Mouse (Mus musculus) gonadal fat pad, adult 2 months (tissue): ENCODE results near the gene Srsf9. TPM values are rescaled to one million over a fixed set of nuclear protein-coding genes. Genes with fewer than 3 reads are reported as not detected.
"Not testable (repeated sequence)": the region's sequence is repeated elsewhere in the genome, so short reads cannot be mapped to it uniquely, and the experiment has no call there.

Experiments
- DNase-seq: peaks from one replicate; pipeline ENCODE4 v3.0.0-alpha.2; 2012; ENCODE audit warnings: low read depth
- polyA plus RNA-seq: library from polyadenylated mRNA; depleted of rRNA; stranded (reverse); fragments of >200 nt; gene quantifications from 2 replicates; pipeline ENCODE4 v1.2.3, GENCODE M21; 2012; rRNA removed

The Srsf9 gene
- polyA plus RNA-seq = 40.3 and 55.6 TPM in 2 replicates

DNA sequence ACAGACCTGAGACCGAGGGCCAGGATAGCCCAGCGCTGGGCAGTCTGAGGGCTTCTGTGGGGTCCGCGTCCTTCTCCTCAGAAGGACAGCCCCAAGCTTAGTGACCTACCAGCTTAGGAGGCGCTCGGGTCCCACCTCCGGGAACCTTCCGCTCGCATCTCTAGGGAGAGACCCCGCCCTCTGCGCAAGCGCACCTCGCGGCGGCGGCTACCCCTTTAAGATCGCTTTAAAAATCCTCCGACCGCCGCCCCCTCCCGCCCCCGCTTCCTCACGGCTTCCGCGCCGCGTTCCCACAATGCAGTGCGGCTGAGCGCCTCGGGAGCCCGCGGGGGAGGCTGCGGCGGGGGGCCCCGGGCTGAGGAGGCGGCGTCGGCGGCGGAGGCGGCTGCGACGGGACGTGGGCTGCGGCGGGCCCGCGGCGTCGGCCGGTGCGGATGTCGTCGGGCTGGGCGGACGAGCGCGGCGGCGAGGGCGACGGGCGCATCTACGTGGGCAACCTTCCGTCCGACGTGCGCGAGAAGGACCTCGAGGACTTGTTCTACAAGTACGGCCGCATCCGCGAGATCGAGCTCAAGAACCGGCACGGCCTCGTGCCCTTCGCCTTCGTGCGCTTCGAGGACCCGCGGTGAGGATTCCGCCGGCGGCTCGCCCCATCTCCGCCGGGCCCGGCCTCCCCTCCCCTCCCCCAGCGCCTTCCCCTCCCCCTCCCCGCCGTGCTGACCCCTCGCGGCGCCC lies at the start of gene Srsf9:
Gene Srsf9 (plus strand): TSS at position 303 of the 735 bp plus-strand sequence.
- no peak for DNase-seq

DNA sequence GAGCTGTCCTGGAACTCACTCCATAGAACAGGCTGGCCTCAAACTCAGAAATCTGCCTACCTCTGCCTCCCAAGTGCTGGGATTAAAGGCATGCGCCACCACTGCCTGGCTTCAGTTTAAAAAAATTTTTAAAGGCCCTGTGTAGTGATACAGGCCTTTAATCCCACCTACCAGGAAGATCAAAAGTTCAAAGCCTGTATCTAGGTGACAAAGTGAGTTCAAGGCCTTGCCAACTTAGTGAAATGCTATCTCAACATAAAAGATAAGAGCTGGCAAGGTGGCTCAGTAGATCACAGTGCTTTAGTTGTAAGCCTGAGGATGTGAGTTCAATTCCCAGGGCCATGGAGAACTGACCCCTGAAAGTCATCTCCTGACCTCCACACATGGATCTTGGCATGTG lies 48.9 kb upstream of the Srsf9 start:
- DNase-seq = no peak

DNA sequence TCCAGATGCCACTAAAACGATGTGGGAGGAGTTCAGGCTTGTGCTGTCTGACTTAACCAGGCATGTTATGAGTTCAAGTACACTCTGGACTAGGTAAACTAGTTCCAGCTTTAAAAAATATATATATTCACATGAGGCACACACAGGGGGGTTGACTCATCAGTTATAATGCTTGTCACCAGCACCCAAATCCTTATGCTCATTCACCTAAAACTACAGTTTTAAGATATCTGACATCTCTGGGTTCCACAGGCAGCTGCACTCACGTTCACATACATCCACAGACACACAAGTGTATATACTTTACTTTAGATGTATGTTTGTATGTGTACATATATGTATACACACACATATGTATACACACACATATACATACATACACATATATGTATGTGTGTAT lies 48.2 kb upstream of the Srsf9 start:
- DNase-seq = no peak

DNA sequence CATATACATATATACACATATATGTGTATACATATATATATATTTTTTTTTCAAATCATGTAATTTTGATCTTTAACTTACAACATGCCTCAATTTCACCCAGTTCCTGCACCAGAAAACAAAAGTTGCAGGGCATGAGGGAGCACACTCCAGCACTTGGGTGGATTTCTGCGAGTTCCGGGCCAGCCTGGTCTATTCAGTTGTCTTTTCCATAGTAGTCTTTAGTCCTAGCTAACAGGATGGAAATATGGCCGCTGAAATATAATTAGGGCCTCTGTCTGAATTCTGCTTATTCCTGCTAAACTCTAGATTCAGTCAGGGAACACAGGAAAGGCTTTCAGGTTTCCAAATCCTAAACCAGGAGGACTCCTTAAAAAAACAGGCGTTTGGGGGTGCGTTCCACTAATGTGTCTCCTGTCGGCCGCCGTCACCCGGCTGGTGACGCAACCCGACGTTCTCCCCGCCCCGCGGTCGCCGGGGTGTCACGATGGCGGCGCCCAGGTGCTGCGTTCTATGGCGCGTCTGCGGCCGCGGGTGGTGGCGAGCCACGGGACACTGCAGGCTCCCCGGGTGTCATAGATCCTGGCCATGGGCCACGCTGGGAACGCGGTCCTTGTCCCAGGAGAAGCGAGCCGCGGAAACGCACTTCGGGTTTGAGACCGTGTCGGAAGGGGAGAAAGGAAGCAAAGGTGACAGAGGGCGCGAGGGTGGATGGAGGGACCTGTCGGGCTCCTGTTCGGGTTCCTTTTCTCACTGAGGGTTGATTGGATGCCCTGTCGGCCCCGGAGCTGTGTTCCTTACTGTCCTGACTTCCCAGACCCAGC lies 47.5 kb upstream of the Srsf9 start, which contains the start of gene Coq5:
Gene Coq5 (plus strand): TSS at position 441 of the 824 bp plus-strand sequence.
- no peak for DNase-seq

DNA sequence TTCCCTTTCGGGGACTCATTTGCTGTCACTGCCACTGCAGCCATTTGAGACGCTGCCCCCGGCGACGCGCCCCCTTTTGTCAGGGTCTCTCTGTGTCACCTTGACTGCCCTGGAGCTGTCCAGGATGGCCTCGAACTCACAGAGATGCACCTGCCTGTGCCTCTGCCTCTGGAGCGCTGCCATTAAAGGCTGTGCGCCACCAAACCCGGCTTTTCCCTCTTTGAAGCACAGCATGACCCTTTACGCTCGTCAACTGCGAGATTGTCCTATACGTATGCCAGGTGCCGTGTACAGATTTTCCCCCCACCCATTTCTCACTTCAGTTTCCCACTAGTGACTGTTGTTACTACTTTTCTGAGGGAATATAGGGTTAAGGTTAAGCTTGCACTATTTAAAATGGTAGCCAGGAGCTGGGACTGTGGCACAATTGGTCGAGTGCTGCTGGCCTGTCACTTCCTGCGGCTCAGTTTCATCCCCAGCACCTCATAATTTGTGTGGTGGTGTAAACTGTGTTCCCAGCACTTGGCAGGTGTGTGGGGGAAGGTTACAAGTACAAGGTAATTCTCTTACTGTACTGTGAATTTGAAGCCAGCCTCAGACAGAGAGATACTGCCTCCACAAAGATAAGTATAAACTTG lies 46.8 kb upstream of the Srsf9 start:
- DNase-seq = no peak

DNA sequence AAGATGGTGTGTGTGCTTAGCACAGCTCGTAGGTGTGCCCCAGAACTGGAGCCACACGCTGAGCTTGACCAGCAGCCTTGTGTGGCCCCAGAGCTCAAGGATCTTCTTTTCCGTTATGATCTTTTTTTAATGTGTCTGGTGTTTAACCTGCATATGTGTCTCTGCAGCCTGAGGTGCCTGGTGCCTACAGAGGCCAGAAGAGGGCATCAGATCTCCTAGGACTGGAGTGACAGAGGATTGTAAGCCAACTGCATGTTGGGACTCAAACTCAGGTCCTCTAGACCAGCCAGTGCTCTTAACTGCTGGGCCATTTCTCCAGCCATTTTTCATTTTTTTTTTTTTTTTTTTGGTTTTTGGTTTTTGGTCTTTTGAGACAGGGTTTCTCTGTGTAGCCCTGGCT lies 42.2 kb upstream of the Srsf9 start:
- DNase-seq = no peak

DNA sequence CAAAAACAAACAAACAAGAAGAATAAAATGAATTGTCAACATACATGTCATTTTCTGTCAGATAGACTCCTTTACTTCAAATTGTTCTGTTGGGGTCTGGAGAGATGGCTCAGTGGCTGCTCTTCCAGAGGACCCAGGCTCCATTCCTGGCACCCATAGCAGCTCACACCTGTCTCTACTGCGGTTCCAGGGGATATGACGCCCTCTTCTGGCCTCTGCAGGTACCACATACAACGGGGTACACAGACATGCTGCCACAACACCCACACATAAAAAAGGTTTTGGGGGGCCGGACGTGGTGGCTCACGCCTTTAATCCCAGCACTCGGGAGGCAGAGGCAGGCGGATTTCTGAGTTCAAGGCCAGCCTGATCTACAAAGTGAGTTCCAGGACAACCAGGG lies 32.8 kb upstream of the Srsf9 start:
- DNase-seq = no peak

DNA sequence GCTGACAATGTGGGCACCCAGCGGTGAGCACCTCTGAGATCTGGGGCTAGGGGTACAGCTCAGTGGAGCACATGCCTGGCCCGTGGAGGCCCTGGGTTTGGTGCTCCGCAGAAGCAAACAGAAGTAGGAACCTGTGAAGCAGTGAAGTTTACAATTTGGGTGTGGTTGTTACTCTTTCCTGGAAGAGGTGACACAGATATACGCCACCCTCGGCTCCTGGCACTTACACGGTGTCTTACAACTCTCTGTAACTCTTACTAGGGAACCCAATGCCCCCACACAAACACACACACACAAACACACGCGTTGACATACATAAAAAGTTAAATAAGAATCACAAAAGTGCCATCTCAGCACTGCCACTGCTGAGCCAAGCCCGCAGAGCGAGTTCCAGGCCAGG lies 30.6 kb upstream of the Srsf9 start:
- no peak for DNase-seq

DNA sequence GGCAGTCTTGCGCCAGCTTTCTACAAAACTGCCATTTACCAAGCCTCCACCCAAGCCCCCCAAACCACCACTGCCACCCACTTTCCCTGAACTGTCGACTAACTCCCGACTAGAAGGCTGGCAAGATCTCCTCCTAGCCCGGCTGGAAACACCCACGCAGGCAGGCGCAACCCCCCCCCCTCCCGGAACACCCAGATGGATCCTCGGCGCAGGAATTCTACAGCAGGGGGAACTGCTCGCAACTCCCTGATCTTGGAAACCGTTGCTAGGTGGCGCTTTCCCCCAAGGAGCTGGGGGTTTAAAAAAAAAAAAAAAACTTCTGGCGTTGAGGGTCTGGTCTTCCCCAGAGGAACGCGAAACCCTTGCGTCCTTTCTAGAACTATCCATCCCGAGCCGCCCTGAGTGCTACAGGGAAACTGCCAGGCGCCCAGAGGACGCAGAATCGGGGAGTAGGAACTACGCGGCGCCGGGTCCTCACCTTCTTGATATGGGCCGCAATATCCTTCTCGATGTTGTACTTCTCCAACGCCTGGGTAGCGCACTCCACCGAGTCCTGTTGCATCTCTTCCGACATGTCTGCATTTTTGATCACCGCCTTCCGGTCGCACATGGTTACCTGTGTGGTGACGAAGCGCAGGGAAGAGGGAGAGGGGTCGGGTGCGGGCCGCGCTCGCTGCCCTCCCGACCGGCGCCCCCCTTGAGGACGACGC lies 26.8 kb upstream of the Srsf9 start:
- no peak for DNase-seq

DNA sequence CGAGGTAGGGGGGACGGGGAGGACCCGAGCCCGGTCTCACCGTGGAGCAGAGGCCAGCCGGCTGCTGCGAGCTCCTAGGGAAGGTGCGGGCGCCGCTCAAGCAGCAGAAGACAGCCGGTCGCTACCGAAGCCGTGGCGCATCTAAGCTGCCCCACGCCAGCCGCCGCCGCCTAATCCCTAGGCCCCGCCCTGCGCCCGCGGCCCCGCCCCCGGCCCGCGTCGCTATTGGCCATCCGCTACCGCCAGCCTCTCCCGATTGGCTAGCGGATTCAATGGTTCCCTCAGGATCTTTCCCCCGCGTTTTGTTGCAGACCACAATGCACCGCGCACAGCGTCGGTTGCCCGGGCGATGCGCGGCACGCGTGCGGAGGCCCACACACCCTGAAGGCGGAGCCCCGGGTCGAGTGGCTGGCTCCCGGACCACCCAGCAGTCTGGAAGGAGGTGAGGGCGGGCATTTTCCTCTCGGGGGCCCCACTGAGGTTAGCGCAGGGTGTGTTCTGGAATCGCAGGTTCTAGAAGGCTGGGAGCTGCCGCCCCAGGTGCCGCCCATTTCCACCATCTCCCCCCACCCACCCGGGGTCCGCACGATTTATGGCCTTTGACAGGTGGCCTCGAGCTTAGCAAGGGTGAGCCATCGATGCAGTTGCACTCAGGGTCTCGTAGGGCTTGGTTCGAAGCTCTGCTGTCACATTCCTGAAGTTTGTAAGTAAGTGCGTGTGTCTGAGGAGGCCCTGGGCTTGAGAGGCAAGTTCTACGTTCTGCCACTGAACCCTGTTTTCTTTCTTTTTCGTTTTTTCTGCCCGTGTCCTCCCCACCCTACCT lies 26.0 kb upstream of the Srsf9 start, which contains the start of gene Dynll1:
Gene Dynll1 (minus strand): TSS at position 208 of the 823 bp plus-strand sequence.
- DNase-seq = no peak

DNA sequence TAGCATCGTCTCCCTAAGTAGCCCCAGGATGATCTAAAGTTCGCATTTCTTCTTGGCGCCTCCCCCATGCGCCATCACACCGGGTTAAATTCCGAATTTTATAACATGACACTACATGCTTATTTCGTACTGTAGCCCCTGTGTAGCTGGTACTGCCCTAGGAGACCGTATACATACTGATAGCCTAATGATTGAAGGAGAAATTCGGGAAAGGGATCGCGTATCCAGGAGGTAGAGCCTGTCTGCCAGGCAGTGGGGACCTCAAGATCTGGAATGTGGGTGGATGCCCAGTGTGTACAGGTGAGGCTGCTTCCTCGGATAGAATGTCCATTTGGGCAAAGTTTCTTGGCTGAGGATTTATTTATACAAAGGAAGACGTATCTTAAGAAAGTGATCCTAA lies 25.4 kb upstream of the Srsf9 start:
- DNase-seq = no peak

DNA sequence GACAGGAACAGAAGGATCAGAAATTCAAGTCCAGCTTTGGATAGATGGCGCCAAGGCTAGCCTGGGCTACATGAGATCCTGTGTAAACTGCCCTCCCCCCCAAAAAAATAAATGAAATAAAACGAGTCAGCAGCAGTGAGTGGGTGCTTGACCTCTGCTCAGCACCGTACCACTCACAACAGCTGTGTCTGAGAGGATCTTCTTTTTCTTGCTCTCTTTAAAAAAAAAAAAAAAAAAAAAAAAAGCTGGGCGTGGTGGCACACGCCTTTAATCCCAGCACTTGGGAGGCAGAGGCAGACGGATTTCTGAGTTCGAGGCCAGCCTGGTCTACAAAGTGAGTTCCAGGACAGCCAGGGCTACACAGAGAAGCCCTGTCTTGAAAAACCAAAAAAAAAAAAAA lies 24.8 kb upstream of the Srsf9 start:
- not testable (repeated sequence) for DNase-seq

DNA sequence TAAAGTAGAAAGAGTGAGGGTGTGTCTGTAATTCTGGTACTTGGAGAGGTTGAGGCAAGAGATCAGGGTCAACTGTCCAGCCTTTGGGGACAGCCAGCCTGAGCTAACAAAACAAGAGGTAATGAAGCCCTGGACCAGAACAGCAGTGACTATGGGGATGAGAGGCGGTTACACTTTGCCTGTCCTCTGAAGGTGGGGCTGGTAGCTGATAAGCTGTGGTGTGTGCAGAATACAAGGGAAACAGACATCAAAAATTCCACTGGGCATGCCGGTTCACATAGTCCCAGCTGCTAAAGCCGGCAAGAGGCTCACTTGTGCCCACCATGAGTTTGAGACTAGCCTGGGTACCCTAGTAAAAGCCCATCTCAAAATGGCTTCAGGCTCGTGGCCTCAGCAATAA lies 14.6 kb upstream of the Srsf9 start:
- no peak for DNase-seq

DNA sequence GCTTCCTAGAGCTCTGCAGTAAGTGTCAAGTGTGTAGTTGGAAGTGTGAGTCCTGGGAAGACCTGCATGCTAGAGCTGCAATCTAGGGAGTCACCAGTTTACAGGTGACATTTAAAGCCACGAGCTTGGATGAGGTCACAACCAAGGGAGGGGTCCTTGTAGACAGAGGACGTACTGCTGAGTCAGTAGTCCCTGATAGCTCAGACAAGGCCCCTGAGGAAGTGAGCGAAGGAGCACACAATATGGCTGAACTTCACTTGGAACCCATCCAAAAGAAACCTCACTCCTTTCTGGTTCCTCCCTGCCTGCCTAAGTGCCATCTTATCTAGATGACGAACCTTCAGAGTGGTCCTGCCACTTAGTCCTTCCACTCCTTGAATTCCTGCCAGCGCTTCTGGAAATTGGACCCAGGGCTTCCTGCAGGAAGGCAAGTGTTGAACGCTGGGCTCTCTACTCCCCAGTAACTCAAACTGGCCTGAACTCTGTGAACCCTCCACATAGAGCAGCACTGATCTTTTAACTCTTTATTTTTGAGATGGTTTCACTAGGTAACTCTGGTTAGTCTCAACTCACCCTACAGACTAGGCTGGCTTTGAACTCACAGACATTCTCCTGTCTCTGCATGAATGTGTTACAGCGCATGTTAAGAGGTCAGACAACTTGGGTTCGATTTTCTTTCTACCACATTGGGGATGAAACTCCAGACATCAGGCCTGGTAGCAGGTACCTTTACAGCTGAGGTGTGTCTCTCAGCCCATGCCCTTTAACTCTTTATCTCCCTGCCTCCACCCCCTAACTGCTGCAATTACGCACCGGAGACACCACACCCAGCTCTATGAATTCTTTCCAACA lies 13.9 kb upstream of the Srsf9 start:
- DNase-seq = no peak

DNA sequence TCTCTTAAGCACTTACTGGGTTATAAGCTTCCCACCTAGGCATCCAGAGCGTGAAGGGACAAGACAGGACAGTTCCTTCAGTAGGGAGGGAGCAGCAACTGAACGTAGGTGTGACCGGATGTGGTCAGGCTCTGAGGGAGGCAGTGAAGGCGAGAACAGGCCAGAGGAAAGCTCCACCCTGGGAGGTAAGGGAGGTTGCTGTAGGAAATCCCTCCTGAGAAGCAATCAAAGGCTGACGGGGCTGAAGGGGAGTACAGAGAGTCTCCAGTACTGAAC lies 13.4 kb upstream of the Srsf9 start:
- no peak for DNase-seq

DNA sequence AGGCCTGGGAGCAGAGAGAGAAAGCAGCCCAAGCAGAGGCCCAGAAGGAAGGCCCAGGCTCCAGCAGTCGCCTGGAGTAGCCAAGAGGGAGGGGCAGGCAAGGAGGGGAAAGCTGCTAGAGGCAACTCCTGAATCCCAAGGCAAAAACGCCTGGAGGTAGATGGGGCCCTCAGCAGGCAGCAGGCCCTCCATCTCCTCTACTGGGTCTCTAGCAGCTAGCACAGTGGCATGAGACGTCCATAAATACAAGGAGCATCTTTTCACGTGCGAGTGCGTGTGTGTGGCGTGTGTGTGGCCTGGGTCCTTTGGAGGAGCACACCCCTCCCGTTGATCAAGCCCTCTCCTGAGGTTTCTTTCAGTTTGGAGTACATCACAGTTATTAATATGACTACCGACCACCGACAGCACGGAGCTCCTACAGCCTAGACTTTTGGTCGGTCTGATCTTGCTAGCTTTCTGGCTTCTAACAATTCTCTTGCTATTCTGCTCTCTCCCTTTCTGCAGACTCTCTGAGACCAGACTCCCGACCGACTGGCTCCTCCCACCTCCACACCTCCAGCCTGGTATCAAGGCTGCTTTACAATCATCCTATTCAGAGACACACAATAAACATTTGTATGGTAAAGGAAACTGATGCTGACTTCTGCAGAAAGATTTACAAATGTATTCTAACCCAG lies 9.9 kb upstream of the Srsf9 start:
- no peak for DNase-seq

DNA sequence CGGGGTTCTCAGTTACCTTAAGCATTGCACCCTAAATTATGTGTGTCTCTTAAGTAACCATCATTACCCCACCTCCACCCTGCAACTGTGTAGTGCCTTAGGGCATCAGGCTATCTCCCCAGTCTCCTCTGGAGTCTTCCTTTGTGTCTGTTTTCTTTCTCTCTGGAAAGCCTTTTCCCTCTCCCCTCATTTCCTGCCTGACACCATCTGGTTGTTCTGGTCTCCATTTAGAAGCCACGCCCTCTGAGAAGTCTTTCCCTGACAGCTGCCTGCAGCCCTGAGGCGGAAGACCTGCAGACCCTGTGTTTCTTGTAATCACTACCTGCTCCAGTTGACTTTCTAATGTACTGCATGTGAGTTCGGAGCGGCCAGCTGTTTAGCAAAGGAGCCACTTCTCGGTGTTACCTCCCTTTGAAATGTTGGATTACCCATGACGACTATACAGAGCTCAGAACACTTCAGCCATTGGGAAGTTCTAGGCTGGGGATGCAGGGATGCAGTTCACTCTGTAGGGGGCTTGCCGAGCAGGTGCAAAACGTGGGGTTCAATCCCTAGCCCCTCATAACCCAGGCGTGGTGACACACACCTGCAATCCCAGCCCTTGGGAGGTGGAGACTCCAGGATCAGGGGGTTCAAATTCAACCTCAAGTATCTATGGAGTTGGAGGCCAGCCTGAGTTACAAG lies 9.2 kb upstream of the Srsf9 start:
- DNase-seq = no peak

DNA sequence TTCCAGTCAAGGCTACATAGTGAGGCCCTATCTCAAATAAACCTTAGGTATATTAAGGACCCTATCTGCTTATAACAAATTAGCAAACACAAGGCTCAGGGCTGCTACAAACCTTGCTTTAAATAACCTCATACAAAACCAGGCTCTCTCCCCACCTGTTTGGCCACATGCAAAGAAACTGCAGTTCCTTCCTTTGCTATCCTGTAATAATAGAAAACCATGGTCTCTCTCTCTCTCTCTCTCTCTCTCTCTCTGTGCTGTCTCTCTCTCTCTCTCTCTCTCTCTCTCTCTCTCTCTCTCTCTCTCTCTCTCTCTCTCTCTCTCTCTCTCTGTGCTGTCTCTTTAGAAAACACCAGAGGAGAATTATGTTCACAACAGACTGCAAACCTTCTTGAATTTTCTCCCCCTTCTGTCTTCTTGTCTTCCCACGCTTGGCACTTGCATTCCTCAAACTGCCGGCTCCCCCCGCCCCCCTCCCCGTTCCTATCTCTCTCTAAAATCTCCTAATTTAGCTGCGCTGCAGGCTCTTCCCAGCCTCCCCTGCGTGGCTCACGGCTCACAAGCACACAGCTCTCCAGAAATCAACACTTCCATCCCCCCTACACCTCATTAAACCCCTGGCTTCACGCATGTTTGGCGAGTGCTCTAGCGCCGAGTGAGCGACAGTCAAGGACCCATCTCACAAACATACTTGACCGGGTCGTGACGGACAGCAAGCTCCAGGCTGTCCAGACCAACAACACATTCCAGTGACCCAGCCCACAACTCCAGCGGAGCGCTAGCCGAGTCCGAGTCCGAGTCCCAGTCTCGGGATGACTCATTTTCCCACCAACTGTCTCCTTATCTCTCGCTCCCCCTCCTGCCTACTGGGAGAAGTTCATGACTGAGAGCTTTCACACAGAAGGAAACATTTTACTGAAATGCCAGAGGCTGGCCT lies 7.7 kb upstream of the Srsf9 start:
- no peak for DNase-seq
